Mouse (Mus musculus) cerebellum, adult 2 months (tissue): ENCODE measurements around the gene Wnk2. TPM values are rescaled to one million over a fixed set of nuclear protein-coding genes. Genes with fewer than 3 reads are reported as not detected.
"Not testable (repeated sequence)": the region's sequence is repeated elsewhere in the genome, so short reads cannot be mapped to it uniquely, and the experiment has no call there.

ENCODE experiments used
- DNase-seq, 2 experiments: peaks; one replicate each; pipeline ENCODE4 v3.0.0; 2021
- H3K27ac ChIP-seq: fragments of 200-500 bp; 2 replicates; pipeline ENCODE4 v1.5.1; 2012; ENCODE audit warnings: low read length, control low read depth, inconsistent platforms; ENCODE audit not compliant: insufficient read depth
- H3K27me3 ChIP-seq: fragments of 200-500 bp; 2 replicates; pipeline ENCODE4 v1.6.1; 2012; ENCODE audit warnings: inconsistent platforms, mild to moderate bottlenecking, low read length, moderate library complexity; ENCODE audit not compliant: control insufficient read depth, insufficient read depth
- H3K4me1 ChIP-seq: fragments of 200-500 bp; 2 replicates; pipeline ENCODE4 v1.6.1; 2011; ENCODE audit warnings: low read length; ENCODE audit not compliant: control insufficient read depth, insufficient read depth
- H3K4me3 ChIP-seq: fragments of 200-500 bp; replicated peaks from 2 replicates; pipeline ENCODE3; 2011; ENCODE audit warnings: mild to moderate bottlenecking, low read depth, low read length, control low read depth; ENCODE audit not compliant: insufficient read depth
- CTCF ChIP-seq: fragments of 200-500 bp; IDR thresholded peaks from 2 replicates; pipeline ENCODE4 v1.5.1; 2011; ENCODE audit warnings: low read depth, mild to moderate bottlenecking, control low read depth, low read length, moderate library complexity, borderline replicate concordance; ENCODE audit not compliant: insufficient read depth
- POLR2A ChIP-seq: fragments of 200-500 bp; IDR thresholded peaks from 2 replicates; pipeline ENCODE4 v1.6.1; 2011; ENCODE audit warnings: low read length, control low read depth, borderline replicate concordance; ENCODE audit not compliant: insufficient read depth
- WGBS: fragments of 180-500 bp; shearing (Covaris S2); methylation state at CpG from one replicate; pipeline ENCODE4 v1.1.7; 2018; 5-methylcytosine and 5-hydroxymethylcytosine counted together
- polyA plus RNA-seq: library from polyadenylated mRNA; depleted of rRNA; stranded (reverse); fragments of >200 nt; gene quantifications from 2 replicates; pipeline ENCODE4 v1.2.3, GENCODE M21; 2012

Wnk2 gene
- polyA plus RNA-seq, 1 experiment: 73.2 TPM

GRCm38 (mm10) chr13:49069393-49069792 lies 78.4 kb downstream of the Wnk2 start:
- peaks cover 27% of the 10 kb centered on the region for H3K4me1 ChIP-seq
- DNase-seq: no peak
- no peaks in the 10 kb centered on the region for H3K27me3 ChIP-seq
- no peak for TF ChIP-seq POLR2A
- TF ChIP-seq CTCF: no peak
- H3K4me3 ChIP-seq: no peak overlapping the region
- 95% methylated on average over 4 of the region's 4 CpGs for WGBS
- no peak overlapping the region for H3K27ac ChIP-seq

- H3K27ac ChIP-seq: no peak overlapping the region
- H3K4me1 ChIP-seq: no peaks in the 10 kb centered on the region
- TF ChIP-seq POLR2A: no peak
- TF ChIP-seq CTCF: no peak
- H3K4me3 ChIP-seq: no peak overlapping the region
- WGBS: 85% methylated on average over 5 of the region's 5 CpGs
- no peaks in the 10 kb centered on the region for H3K27me3 ChIP-seq
- no peak for DNase-seq
Observed at GRCm38 (mm10) chr13:49064257-49064656, 83.6 kb downstream of the Wnk2 start.

- H3K27me3 ChIP-seq: no peaks in the 10 kb centered on the region
- 64% methylated on average over 7 of the region's 7 CpGs for WGBS
- no peak for DNase-seq
- H3K4me1 ChIP-seq: no peaks in the 10 kb centered on the region
- no peak overlapping the region for H3K4me3 ChIP-seq
- TF ChIP-seq POLR2A (no peak), CTCF (no peak)
- H3K27ac ChIP-seq: no peak overlapping the region
Observed at GRCm38 (mm10) chr13:49060456-49060855, 87.4 kb downstream of the Wnk2 start.

GRCm38 (mm10) chr13:49058528-49058927 lies 89.3 kb downstream of the Wnk2 start:
- Histone ChIP-seq H3K27ac (no peak overlapping the region), H3K27me3 (no peaks in the 10 kb centered on the region), H3K4me3 (no peak overlapping the region), H3K4me1 (no peaks in the 10 kb centered on the region)
- WGBS: 82% methylated on average over 4 of the region's 4 CpGs
- TF ChIP-seq CTCF: peak; percentile 90
- no peak for TF ChIP-seq POLR2A
- DNase-seq: peak; percentile 52 to 54

- Histone ChIP-seq H3K27ac (no peak overlapping the region), H3K4me3 (no peak overlapping the region), H3K4me1 (no peaks in the 10 kb centered on the region), H3K27me3 (no peaks in the 10 kb centered on the region)
- DNase-seq: no peak
- WGBS: 82% methylated on average over 4 of the region's 4 CpGs
- TF ChIP-seq POLR2A: no peak
- TF ChIP-seq CTCF: no peak
Observed at GRCm38 (mm10) chr13:49056304-49056703, 91.5 kb downstream of the Wnk2 start.

- not testable (repeated sequence) for H3K4me3 ChIP-seq, DNase-seq, H3K27ac ChIP-seq
Observed at GRCm38 (mm10) chr13:49054753-49055152, 93.1 kb downstream of the Wnk2 start.

GRCm38 (mm10) chr13:49053333-49053732 lies 94.5 kb downstream of the Wnk2 start:
- Histone ChIP-seq H3K27ac (no peak overlapping the region), H3K4me3 (no peak overlapping the region), H3K4me1 (no peaks in the 10 kb centered on the region), H3K27me3 (no peaks in the 10 kb centered on the region)
- WGBS: 82% methylated on average over 2 of the region's 2 CpGs
- TF ChIP-seq CTCF (no peak), POLR2A (no peak)
- DNase-seq: no peak

More at GRCm38 (mm10) chr13:49054753-49055152, 93.1 kb downstream of the Wnk2 start:
- H3K4me1 ChIP-seq, H3K27me3 ChIP-seq: not testable (repeated sequence)

- H3K27me3 ChIP-seq: no peaks in the 10 kb centered on the region
- WGBS: 44% methylated on average over 9 of the region's 9 CpGs
- peak in 1 of 2 experiments; percentile 26 for DNase-seq
- H3K27ac ChIP-seq: no peak overlapping the region
- H3K4me1 ChIP-seq: no peaks in the 10 kb centered on the region
- TF ChIP-seq CTCF (peak; percentile 41; the same call in 1 of the 2 replicates), POLR2A (no peak)
- H3K4me3 ChIP-seq: no peak overlapping the region
Observed at GRCm38 (mm10) chr13:49052512-49052911, 95.3 kb downstream of the Wnk2 start.

- Histone ChIP-seq H3K27me3 (no peaks in the 10 kb centered on the region), H3K27ac (no peak overlapping the region), H3K4me3 (no peak overlapping the region), H3K4me1 (no peaks in the 10 kb centered on the region)
- DNase-seq: no peak
- WGBS: 96% methylated on average over 1 of the region's 1 CpGs
- no peak for TF ChIP-seq POLR2A
- no peak for TF ChIP-seq CTCF
Observed at GRCm38 (mm10) chr13:49047393-49047792, 100.4 kb downstream of the Wnk2 start.
